Mouse (Mus musculus): ENCODE measurements around the gene Cnih1. TPM values are rescaled to one million over a fixed set of nuclear protein-coding genes. Genes with fewer than 3 reads are reported as not detected.
"Not testable (repeated sequence)": the region's sequence is repeated elsewhere in the genome, so short reads cannot be mapped to it uniquely, and the experiment has no call there.

Cnih1 gene
- total RNA-seq, 2 experiments from 2014 or later: 31.4 to 83.0 TPM

DNA sequence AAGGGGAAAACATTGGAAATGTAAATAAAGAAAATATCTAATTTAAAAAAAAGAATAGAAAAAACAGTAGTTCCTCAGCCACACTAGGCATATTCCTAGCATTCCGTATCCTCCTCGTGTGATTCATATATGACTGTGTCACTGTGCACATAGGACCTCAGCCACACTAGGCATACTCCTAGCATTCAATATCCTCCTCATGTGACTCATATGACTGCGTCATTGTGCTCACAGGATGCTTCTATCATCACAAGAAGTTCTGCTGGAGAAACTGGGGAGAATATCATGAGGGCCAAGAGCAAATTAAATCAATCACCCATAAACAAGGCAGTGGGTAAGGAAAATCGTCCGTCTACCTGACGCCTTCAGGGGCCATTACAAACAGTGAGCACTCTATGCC, 2.5 kb upstream of the Cnih1 start:
- no peak for ATAC-seq (replicated peaks; ENCODE audit: low FRiP score, poor library complexity, severe bottlenecking)

- ATAC-seq (replicated peaks; ENCODE audit: low FRiP score, poor library complexity, severe bottlenecking): peak; percentile 46; the same call in 1 of the 2 replicates
These were observed 2.1 kb upstream of the Cnih1 start for GRCm38 (mm10) chr14:46790303-46790702.

DNA sequence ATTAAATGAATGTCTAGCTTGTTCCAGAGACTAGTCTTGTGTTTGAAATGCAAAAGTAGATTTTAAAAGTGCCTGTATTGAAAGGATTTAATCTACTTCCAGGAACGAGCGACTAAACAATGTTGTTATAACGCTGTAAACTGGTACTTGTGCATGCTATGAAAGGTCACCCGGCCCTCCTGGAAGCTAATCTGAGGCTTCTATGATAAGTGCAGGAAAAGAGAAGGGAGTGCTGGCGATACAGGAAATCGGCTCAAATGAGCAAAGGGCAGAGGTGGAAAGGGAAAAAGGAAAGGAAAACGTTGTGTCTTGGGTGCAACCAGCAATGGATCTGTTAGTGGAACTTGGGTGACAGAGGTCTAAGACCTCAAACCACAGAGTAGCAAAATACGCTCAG, 292 bp upstream of the Cnih1 start:
- 0 out of 2 replicates have a peak, but pooled peaks have one; percentile 40 for ATAC-seq (replicated peaks; ENCODE audit: low FRiP score, poor library complexity, severe bottlenecking)

- ATAC-seq (replicated peaks; ENCODE audit: low FRiP score, poor library complexity, severe bottlenecking): peak; percentile 17; the same call in 1 of the 2 replicates
These were observed 791 bp downstream of the Cnih1 start for GRCm38 (mm10) chr14:46787454-46787786.

DNA sequence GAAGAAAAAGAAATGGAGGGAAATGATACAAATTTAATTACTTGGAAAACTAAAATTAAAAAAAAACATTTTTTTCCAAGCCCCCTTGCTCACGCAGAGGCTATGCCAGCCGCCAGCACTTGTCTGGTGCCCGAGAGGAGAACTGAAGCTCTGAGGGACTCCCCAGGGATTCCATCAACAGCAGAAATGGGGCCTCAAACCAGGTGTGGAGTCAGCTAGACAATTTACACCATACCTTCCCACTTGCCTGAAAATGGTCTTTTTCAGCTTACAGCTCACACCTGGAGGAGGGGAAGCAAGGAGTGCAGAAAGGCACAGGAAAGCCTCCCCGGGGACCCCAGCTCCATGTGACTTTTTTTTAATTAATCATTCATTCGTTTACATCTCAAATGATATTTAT, 3.0 kb downstream of the Cnih1 start:
- no peak for ATAC-seq (replicated peaks; ENCODE audit: low FRiP score, poor library complexity, severe bottlenecking)

DNA sequence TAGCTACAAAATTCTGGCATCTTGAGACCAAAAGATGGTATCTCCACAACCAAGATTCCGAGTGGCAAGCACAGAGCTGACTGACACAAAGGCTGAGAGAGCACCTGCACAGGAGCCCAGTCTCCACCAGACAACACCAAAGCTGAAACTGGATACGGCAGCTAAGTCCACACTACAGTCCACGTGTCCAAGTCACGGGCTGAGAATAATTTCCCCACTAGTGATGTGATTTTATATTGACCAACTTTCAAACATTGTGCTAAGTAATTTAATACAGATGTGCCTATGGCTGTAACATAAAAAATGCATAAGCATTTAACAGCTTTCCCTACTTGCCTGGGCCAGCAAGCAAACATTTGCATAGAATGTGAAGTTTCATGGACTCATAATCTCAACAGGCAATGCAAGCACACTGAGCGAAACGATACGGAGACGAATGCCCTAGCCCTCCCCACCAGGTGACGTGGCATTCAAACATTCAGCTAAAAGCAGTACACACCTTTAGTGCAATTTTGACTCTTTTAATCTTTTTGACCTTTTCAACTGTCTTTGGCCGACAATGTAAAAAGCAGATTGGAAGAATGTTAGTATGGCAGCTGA, 4.8 kb downstream of the Cnih1 start:
- ATAC-seq (replicated peaks; ENCODE audit: low FRiP score, poor library complexity, severe bottlenecking): no peak

- ATAC-seq (replicated peaks; ENCODE audit: low FRiP score, poor library complexity, severe bottlenecking): no peak
These were observed 5.9 kb downstream of the Cnih1 start for GRCm38 (mm10) chr14:46782187-46782828.

DNA sequence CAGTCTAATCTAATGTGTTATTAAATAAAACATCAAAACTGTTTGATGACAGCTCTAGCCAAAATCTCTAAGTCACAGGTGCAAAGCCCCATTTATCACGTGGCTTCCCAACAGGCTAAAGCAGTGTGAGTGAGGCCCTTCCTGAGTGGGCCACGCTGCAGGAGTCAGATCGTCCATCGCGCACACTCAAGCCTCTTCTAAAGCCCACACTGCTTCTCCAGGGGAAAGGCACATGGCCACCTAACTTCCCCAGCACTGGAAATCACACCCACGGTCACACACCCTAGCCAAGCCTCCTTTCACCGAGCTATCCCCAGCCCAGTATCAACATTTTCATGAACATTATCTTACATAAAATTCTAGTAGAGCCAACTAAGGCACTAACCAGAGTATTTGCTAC, 7.1 kb downstream of the Cnih1 start:
- ATAC-seq (replicated peaks; ENCODE audit: low FRiP score, poor library complexity, severe bottlenecking): no peak

GRCm38 (mm10) chr14:46779217-46779616, 9.0 kb downstream of the Cnih1 start:
- 0 out of 2 replicates have a peak, but pooled peaks have one; percentile 34 for ATAC-seq (replicated peaks; ENCODE audit: low FRiP score, poor library complexity, severe bottlenecking)

GRCm38 (mm10) chr14:46778756-46779155, 9.5 kb downstream of the Cnih1 start:
- no peak for ATAC-seq (replicated peaks; ENCODE audit: low FRiP score, poor library complexity, severe bottlenecking)

DNA sequence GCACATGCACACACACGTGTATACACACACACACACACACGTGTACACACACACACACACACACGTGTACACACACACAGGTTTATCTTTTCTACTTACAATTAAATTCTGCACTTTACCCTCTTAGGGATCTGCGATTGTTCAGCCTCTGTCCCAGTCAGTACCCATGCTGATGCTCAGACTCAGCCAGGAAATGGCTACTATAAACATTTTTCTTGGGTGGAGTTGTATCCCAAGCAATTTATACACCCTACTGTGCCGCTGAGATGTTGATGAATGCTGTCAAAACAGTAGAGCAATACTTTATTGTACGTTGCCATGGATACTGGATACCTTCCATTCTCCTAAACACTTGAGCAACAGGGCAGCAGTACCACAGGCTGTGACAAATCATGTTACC, 18.2 kb downstream of the Cnih1 start:
- ATAC-seq (replicated peaks; ENCODE audit: low FRiP score, poor library complexity, severe bottlenecking): no peak

GRCm38 (mm10) chr14:46767116-46767515, 21.1 kb downstream of the Cnih1 start:
- ATAC-seq (replicated peaks; ENCODE audit: low FRiP score, poor library complexity, severe bottlenecking): no peak

DNA sequence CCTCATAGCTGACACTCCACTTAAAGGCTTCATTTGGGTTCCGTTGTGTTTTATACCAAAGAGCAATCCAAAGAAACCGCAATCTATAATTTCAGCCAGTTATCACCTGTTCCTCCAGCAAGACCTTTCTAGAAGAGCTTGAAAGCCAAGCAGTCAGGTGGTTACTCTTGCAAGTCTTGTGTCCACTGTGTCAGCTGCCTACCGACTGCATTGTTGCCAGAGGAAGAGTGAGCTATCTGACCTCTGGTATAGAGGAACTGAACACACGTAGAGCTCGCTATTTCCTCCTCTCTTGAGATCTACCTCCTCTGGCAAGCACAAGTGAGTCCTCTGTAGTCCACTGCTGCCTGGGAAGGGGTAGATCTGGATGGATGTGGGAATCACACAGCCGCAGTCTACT, 27.0 kb downstream of the Cnih1 start:
- peak; percentile 30 for ATAC-seq (replicated peaks; ENCODE audit: low FRiP score, poor library complexity, severe bottlenecking)

DNA sequence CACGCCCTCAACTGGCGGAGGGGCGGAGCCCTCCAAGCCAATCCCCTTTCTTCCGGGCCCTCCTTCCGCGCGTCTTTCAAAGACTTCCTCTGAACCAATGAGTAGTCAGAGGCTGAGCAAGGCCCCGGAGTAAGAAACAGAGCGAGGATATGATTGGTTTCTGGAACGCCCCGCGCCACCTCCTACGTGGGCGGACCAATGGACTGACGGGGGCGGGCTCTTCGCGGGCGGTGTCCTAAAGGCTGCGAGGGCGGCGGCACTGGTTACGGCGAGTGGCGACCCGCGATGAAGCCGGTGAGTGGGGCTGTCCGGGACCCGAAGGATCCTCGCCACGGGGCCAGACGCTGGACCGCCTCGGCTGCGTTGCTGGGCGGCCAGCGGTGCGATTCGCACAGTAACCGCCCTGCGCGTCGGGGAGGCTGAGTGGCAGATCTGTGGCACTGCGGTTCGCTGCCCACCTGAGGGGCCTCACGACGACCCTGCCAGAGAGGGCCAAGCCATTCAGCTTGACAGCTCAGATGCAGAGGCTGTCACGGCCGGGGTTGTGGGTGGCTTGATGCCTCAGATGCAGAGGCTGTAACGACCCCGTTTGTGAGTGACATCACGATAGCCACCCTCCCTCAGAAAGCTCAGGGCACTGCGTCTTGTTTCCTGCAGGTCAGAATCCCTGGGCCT, 27.7 kb downstream of the Cnih1 start, which contains the start of gene Cdkn3:
Cdkn3 (plus strand) TSS at position 187 of the 675 bp plus-strand sequence.
- ATAC-seq (replicated peaks; ENCODE audit: low FRiP score, poor library complexity, severe bottlenecking): peak; percentile 98

- peak; percentile 9 for ATAC-seq (replicated peaks; ENCODE audit: low FRiP score, poor library complexity, severe bottlenecking)
These were observed 28.2 kb downstream of the Cnih1 start for GRCm38 (mm10) chr14:46759970-46760354.

- ATAC-seq (replicated peaks; ENCODE audit: low FRiP score, poor library complexity, severe bottlenecking): no peak
These were observed 30.5 kb downstream of the Cnih1 start for GRCm38 (mm10) chr14:46757736-46758135.

GRCm38 (mm10) chr14:46755851-46756250, 32.4 kb downstream of the Cnih1 start:
- no peak for ATAC-seq (replicated peaks; ENCODE audit: low FRiP score, poor library complexity, severe bottlenecking)

DNA sequence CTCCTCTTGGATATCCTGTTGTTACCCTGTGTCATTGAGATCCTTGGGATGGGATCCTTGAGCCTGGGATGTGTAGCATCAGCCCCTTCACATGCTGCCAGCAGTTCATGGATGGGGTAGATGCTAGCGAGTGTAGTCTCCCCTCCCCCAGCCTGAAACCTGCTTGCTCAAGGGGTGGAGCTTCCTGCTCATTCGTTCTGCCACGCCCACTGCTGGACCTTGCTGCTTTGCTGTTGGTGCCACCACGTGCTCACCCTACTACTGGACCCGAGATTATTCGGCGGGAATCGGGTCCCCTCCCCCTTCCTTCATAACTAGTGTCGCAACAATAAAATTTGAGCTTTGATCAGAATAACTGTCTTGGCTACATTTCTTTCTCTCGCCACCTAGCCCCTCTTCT, 33.8 kb downstream of the Cnih1 start:
- ATAC-seq (replicated peaks; ENCODE audit: low FRiP score, poor library complexity, severe bottlenecking): not testable (repeated sequence)

DNA sequence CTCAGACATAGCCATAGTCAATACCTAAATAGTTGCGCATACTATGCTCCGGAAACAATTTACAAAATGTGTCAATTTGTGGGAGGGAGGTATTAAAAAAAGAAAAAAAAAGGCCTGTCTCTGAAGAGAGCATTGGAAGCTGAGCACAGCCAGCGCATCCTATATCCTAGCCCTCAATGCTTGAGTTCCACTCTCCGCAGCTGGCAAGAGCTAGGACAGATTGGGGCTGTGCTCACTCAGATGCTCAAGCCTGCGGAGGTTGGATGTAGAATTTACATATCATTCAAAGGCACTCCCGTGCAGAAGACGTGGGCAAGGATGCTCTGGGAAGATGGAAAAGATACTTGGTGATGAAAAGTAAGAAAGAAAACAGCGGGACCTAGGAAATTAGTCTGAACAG, 42.8 kb downstream of the Cnih1 start:
- ATAC-seq (replicated peaks; ENCODE audit: low FRiP score, poor library complexity, severe bottlenecking): no peak

DNA sequence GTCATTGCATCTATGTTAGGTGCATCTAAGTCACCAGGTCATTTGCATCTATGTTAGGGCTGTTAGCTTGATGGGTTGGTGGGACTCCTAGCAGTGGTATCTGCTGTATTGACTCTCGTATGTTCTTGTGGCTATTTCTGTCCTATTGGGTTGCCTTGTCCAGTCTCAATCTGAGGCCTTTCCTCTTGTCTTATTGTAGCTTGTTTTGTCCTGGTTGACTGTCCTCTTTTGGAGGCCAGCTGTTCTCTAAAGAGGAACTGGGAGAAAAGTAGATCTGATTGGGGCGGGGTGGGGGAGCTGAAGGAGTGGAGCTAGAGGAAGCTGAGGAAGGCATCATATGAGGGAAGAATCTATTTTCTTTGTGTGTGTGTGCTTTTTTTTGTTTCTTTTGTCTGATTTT, 45.5 kb downstream of the Cnih1 start:
- no peak for ATAC-seq (replicated peaks; ENCODE audit: low FRiP score, poor library complexity, severe bottlenecking)

DNA sequence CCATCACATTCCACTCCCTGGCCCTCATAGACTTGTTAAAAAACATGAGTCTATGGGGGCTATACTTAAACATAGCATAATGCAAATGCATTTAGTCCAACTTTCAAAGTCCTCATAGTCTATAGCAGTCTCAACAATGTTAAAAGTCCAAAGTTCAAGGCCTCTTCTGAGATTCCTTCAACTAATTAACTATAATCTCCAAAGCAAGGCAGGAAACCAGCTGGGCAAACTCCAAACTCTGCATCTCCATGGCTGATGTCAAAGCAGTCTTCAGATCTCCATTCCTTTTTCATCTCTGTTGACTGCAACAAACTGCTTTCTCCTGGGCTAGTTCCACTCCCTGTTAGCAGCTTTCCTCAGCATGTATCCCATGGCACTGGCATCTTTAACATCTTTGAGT, 50.9 kb downstream of the Cnih1 start:
- not testable (repeated sequence) for ATAC-seq (replicated peaks; ENCODE audit: low FRiP score, poor library complexity, severe bottlenecking)

All from erythroid progenitor cell, adult 5-6 weeks (primary cell).